Mouse (Mus musculus): Measurements from ENCODE around the gene Cmss1. TPM values are rescaled to one million over a fixed set of nuclear protein-coding genes. Genes with fewer than 3 reads are reported as not detected.

Cmss1 gene
- polyA plus RNA-seq, 1 experiment = 14.1 TPM

GRCm38 (mm10) chr16:57549061-57550037 is 57.3 kb downstream of the Cmss1 start:
- Histone ChIP-seq H3K9ac (ENCODE audit: low read depth, poor library complexity, severe bottlenecking) (peak overlapping the region; percentile 92), H3K27me3 (ENCODE audit: control insufficient read depth, insufficient read depth, low read length, poor library complexity, severe bottlenecking) (no peaks in the 10 kb centered on the region), H3K9me3 (replicated peaks; ENCODE audit: control insufficient read depth, insufficient read depth, low read length, poor library complexity, severe bottlenecking) (no peaks in the 10 kb centered on the region), H3K4me3 (ENCODE audit: low read depth, low read length) (peak overlapping the region; percentile 71), H3K4me1 (ENCODE audit: control insufficient read depth, insufficient read depth, low read length) (no peaks in the 10 kb centered on the region), H3K27ac (ENCODE audit: insufficient read depth, low read length) (no peak overlapping the region), H3K36me3 (ENCODE audit: control insufficient read depth, insufficient read depth, low read length, poor library complexity, severe bottlenecking) (no peaks in the 10 kb centered on the region)
- no peak for TF ChIP-seq EP300 (IDR thresholded peaks at IDR 0.05; ENCODE audit: insufficient read depth, low read depth, low read length)
- no peak for TF ChIP-seq CTCF (IDR thresholded peaks at IDR 0.05; ENCODE audit: low read depth, low read length)
- no peak for TF ChIP-seq POLR2A (IDR thresholded peaks at IDR 0.05; ENCODE audit: insufficient read depth, low read length)

GRCm38 (mm10) chr16:57548608-57549007 is 58.1 kb downstream of the Cmss1 start:
- Histone ChIP-seq H3K9me3 (replicated peaks; ENCODE audit: control insufficient read depth, insufficient read depth, low read length, poor library complexity, severe bottlenecking) (no peaks in the 10 kb centered on the region), H3K9ac (ENCODE audit: low read depth, poor library complexity, severe bottlenecking) (peak overlapping the region; percentile 92), H3K27ac (ENCODE audit: insufficient read depth, low read length) (no peak overlapping the region), H3K36me3 (ENCODE audit: control insufficient read depth, insufficient read depth, low read length, poor library complexity, severe bottlenecking) (no peaks in the 10 kb centered on the region), H3K4me1 (ENCODE audit: control insufficient read depth, insufficient read depth, low read length) (no peaks in the 10 kb centered on the region), H3K27me3 (ENCODE audit: control insufficient read depth, insufficient read depth, low read length, poor library complexity, severe bottlenecking) (no peaks in the 10 kb centered on the region), H3K4me3 (ENCODE audit: low read depth, low read length) (peak overlapping the region; percentile 70)
- no peak for TF ChIP-seq POLR2A (IDR thresholded peaks at IDR 0.05; ENCODE audit: insufficient read depth, low read length)
- no peak for TF ChIP-seq CTCF (IDR thresholded peaks at IDR 0.05; ENCODE audit: low read depth, low read length)
- no peak for TF ChIP-seq EP300 (IDR thresholded peaks at IDR 0.05; ENCODE audit: insufficient read depth, low read depth, low read length)

GRCm38 (mm10) chr16:57546355-57546754 is 60.3 kb downstream of the Cmss1 start:
- no peaks in the 10 kb centered on the region for H3K27me3 ChIP-seq (ENCODE audit: control insufficient read depth, insufficient read depth, low read length, poor library complexity, severe bottlenecking)
- no peak overlapping the region for H3K4me3 ChIP-seq (ENCODE audit: low read depth, low read length)
- no peak overlapping the region for H3K27ac ChIP-seq (ENCODE audit: insufficient read depth, low read length)
- no peak overlapping the region for H3K9ac ChIP-seq (ENCODE audit: low read depth, poor library complexity, severe bottlenecking)
- TF ChIP-seq POLR2A (IDR thresholded peaks at IDR 0.05; ENCODE audit: insufficient read depth, low read length) (no peak), CTCF (IDR thresholded peaks at IDR 0.05; ENCODE audit: low read depth, low read length) (no peak), EP300 (IDR thresholded peaks at IDR 0.05; ENCODE audit: insufficient read depth, low read depth, low read length) (no peak)
- H3K4me1 ChIP-seq (ENCODE audit: control insufficient read depth, insufficient read depth, low read length) = no peaks in the 10 kb centered on the region
- peaks cover 3% of the 10 kb centered on the region for H3K9me3 ChIP-seq (replicated peaks; ENCODE audit: control insufficient read depth, insufficient read depth, low read length, poor library complexity, severe bottlenecking)
- H3K36me3 ChIP-seq (ENCODE audit: control insufficient read depth, insufficient read depth, low read length, poor library complexity, severe bottlenecking) = no peaks in the 10 kb centered on the region

DNA sequence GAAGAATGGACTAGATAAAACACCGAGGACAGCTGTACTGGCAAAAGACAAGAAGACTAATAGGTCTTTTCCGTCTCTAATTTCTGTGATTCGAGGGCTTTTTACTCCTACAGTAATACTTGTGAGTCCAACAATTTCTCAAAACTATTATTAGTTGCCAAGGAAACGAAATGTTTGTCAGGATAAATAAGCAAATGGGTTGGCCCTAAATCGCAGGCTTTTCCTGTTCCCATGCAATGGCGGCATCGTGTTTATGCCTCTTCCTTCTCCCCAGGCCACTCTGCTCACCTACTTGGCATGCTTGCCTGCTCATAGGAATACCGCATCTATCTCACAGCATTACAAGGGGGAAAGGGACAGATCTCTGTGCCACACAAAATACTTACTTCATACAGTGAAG is 62.2 kb downstream of the Cmss1 start:
- H3K27me3 ChIP-seq (ENCODE audit: control insufficient read depth, insufficient read depth, low read length, poor library complexity, severe bottlenecking) = no peaks in the 10 kb centered on the region
- no peak overlapping the region for H3K4me3 ChIP-seq (ENCODE audit: low read depth, low read length)
- H3K36me3 ChIP-seq (ENCODE audit: control insufficient read depth, insufficient read depth, low read length, poor library complexity, severe bottlenecking) = no peaks in the 10 kb centered on the region
- TF ChIP-seq CTCF (IDR thresholded peaks at IDR 0.05; ENCODE audit: low read depth, low read length) (no peak), EP300 (IDR thresholded peaks at IDR 0.05; ENCODE audit: insufficient read depth, low read depth, low read length) (no peak)
- no peak overlapping the region for H3K27ac ChIP-seq (ENCODE audit: insufficient read depth, low read length)
- H3K9me3 ChIP-seq (replicated peaks; ENCODE audit: control insufficient read depth, insufficient read depth, low read length, poor library complexity, severe bottlenecking) = peaks cover 3% of the 10 kb centered on the region
- H3K9ac ChIP-seq (ENCODE audit: low read depth, poor library complexity, severe bottlenecking) = no peak overlapping the region
- no peaks in the 10 kb centered on the region for H3K4me1 ChIP-seq (ENCODE audit: control insufficient read depth, insufficient read depth, low read length)

- TF ChIP-seq EP300 (IDR thresholded peaks at IDR 0.05; ENCODE audit: insufficient read depth, low read depth, low read length) (no peak), POLR2A (IDR thresholded peaks at IDR 0.05; ENCODE audit: insufficient read depth, low read length) (no peak), CTCF (IDR thresholded peaks at IDR 0.05; ENCODE audit: low read depth, low read length) (no peak)
- Histone ChIP-seq H3K4me1 (ENCODE audit: control insufficient read depth, insufficient read depth, low read length) (no peaks in the 10 kb centered on the region), H3K4me3 (ENCODE audit: low read depth, low read length) (no peak overlapping the region), H3K27me3 (ENCODE audit: control insufficient read depth, insufficient read depth, low read length, poor library complexity, severe bottlenecking) (no peaks in the 10 kb centered on the region), H3K9me3 (replicated peaks; ENCODE audit: control insufficient read depth, insufficient read depth, low read length, poor library complexity, severe bottlenecking) (peaks cover 3% of the 10 kb centered on the region), H3K36me3 (ENCODE audit: control insufficient read depth, insufficient read depth, low read length, poor library complexity, severe bottlenecking) (no peaks in the 10 kb centered on the region), H3K27ac (ENCODE audit: insufficient read depth, low read length) (peak overlapping the region; percentile 80), H3K9ac (ENCODE audit: low read depth, poor library complexity, severe bottlenecking) (no peak overlapping the region)
These were observed 63.4 kb downstream of the Cmss1 start for GRCm38 (mm10) chr16:57543243-57543642.

- H3K27me3 ChIP-seq (ENCODE audit: control insufficient read depth, insufficient read depth, low read length, poor library complexity, severe bottlenecking) = no peaks in the 10 kb centered on the region
- H3K9me3 ChIP-seq (replicated peaks; ENCODE audit: control insufficient read depth, insufficient read depth, low read length, poor library complexity, severe bottlenecking) = no peaks in the 10 kb centered on the region
- no peak overlapping the region for H3K4me3 ChIP-seq (ENCODE audit: low read depth, low read length)
- H3K4me1 ChIP-seq (ENCODE audit: control insufficient read depth, insufficient read depth, low read length) = no peaks in the 10 kb centered on the region
- TF ChIP-seq CTCF (IDR thresholded peaks at IDR 0.05; ENCODE audit: low read depth, low read length) = no peak
- TF ChIP-seq POLR2A (IDR thresholded peaks at IDR 0.05; ENCODE audit: insufficient read depth, low read length) = no peak
- H3K9ac ChIP-seq (ENCODE audit: low read depth, poor library complexity, severe bottlenecking) = no peak overlapping the region
- H3K36me3 ChIP-seq (ENCODE audit: control insufficient read depth, insufficient read depth, low read length, poor library complexity, severe bottlenecking) = no peaks in the 10 kb centered on the region
- no peak overlapping the region for H3K27ac ChIP-seq (ENCODE audit: insufficient read depth, low read length)
These were observed 70.2 kb downstream of the Cmss1 start for GRCm38 (mm10) chr16:57536511-57536910.

Measured in ES-Bruce4 (cell line).